Mouse (Mus musculus): ENCODE data around the gene Upk1a. TPM values are rescaled to one million over a fixed set of nuclear protein-coding genes. Genes with fewer than 3 reads are reported as not detected.

The Upk1a gene
- polyA plus RNA-seq, 2 experiments: 1.2 to 5.7 TPM

DNA sequence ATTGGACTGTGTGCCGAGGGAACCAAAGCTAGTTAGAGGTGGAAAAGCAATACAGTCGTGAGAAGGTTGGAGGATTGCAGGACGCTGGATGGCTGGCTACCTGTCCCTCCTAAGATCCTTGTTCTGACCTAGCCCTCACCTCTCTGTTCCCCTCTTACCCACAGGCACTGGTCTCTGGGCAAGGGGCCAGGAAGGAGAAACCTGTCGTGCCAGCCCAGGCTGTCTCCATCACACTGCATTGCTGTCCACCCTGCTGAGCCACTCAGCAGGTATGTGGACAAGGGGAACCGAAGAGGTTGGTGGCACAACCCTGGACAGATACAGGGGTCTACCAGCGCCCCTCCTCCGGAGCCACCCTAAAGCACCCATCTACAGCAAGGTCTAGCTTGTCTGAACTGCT, 12.0 kb downstream of the Upk1a start:
- no peaks in the 10 kb centered on the region for H3K9me3 ChIP-seq (ENCODE audit: control insufficient read depth, low read length)
- 74% methylated on average over 7 of the region's 7 CpGs for WGBS
- H3K36me3 ChIP-seq (ENCODE audit: control insufficient read depth, insufficient read depth, low read length): no peaks in the 10 kb centered on the region
- H3K4me1 ChIP-seq (ENCODE audit: control insufficient read depth, insufficient read depth, low read length): no peaks in the 10 kb centered on the region
- no peaks in the 10 kb centered on the region for H3K27me3 ChIP-seq (ENCODE audit: control insufficient read depth, insufficient read depth, low read length)
- no peak overlapping the region for H3K4me2 ChIP-seq (replicated peaks; ENCODE audit: low read depth, low read length, severe bottlenecking)
- no peak overlapping the region for H3K4me3 ChIP-seq (replicated peaks; ENCODE audit: low read length)
- DNase-seq (ENCODE audit: low spot score): no peak
- no peak overlapping the region for H3K27ac ChIP-seq (replicated peaks; ENCODE audit: low read depth, low read length)
- ATAC-seq (ENCODE audit: low FRiP score, low read depth): no peak
- TF ChIP-seq POLR2A (IDR thresholded peaks at IDR 0.05; ENCODE audit: borderline replicate concordance, extremely low read depth, insufficient read depth, insufficient read length): no peak
- no peak overlapping the region for H3K9ac ChIP-seq (ENCODE audit: low read depth, low read length, severe bottlenecking)

DNA sequence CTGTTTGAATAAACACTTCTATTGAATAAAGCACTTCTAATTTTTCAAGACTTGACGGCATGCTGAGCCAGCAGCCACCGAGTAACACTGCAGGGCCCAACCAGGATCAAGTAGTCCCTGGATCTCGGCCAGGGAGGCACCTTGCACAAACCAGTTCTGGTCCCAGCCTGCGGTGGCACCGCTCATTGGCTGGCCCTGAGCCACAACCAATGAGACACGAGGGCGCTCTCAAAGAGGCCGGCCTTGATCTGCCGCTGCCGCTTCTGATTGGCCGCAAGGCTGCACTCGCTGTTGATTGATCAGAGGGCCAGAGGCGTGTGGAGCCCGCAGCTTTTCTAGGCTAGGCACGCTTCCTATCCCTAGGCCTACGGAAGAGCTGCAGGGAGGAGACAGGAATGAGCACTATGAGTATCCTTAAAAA, 12.7 kb downstream of the Upk1a start:
- Histone ChIP-seq H3K9ac (ENCODE audit: low read depth, low read length, severe bottlenecking) (no peak overlapping the region), H3K9me3 (ENCODE audit: control insufficient read depth, low read length) (no peaks in the 10 kb centered on the region), H3K27me3 (ENCODE audit: control insufficient read depth, insufficient read depth, low read length) (no peaks in the 10 kb centered on the region), H3K4me3 (replicated peaks; ENCODE audit: low read length) (no peak overlapping the region), H3K4me1 (ENCODE audit: control insufficient read depth, insufficient read depth, low read length) (no peaks in the 10 kb centered on the region), H3K27ac (replicated peaks; ENCODE audit: low read depth, low read length) (no peak overlapping the region), H3K4me2 (replicated peaks; ENCODE audit: low read depth, low read length, severe bottlenecking) (no peak overlapping the region), H3K36me3 (ENCODE audit: control insufficient read depth, insufficient read depth, low read length) (no peaks in the 10 kb centered on the region)
- 4% methylated on average over 16 of the region's 16 CpGs for WGBS
- ATAC-seq (ENCODE audit: low FRiP score, low read depth) (peak; percentile 93), DNase-seq (ENCODE audit: low spot score) (peak; percentile 91)
- TF ChIP-seq POLR2A (IDR thresholded peaks at IDR 0.05; ENCODE audit: borderline replicate concordance, extremely low read depth, insufficient read depth, insufficient read length): no peak

DNA sequence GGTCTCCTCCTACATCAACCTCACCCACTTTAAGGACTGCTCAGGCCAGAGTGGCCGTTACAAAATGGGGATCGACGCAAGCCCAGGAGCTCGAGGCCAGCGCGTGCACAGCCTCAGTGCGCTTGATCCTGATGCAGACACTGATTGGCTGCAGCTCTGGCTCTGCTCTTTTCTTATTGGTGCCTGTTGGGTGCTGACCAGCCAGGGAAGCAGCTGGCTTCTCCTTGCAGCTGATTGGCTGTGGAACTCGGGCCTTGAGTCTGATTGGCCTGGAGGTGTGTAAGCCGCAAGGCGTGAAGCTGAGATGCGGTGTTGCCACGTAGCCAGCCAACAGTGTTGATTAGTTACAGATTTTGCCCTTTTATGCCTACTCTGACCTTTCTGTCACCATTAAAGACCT, 13.9 kb downstream of the Upk1a start, which contains the start of gene Zbtb32:
Gene Zbtb32, minus strand, starts transcription at position 124 of the 400 bp plus-strand sequence.
- Histone ChIP-seq H3K36me3 (ENCODE audit: control insufficient read depth, insufficient read depth, low read length) (no peaks in the 10 kb centered on the region), H3K4me3 (replicated peaks; ENCODE audit: low read length) (no peak within 1 kb of the TSS), H3K4me1 (ENCODE audit: control insufficient read depth, insufficient read depth, low read length) (no peaks in the 10 kb centered on the region), H3K27ac (replicated peaks; ENCODE audit: low read depth, low read length) (no peak within 1 kb of the TSS), H3K27me3 (ENCODE audit: control insufficient read depth, insufficient read depth, low read length) (no peaks in the 10 kb centered on the region), H3K9me3 (ENCODE audit: control insufficient read depth, low read length) (no peaks in the 10 kb centered on the region), H3K4me2 (replicated peaks; ENCODE audit: low read depth, low read length, severe bottlenecking) (no peak within 1 kb of the TSS), H3K9ac (ENCODE audit: low read depth, low read length, severe bottlenecking) (no peak within 1 kb of the TSS)
- no peak for TF ChIP-seq POLR2A (IDR thresholded peaks at IDR 0.05; ENCODE audit: borderline replicate concordance, extremely low read depth, insufficient read depth, insufficient read length)
- ATAC-seq (ENCODE audit: low FRiP score, low read depth) (no peak), DNase-seq (ENCODE audit: low spot score) (no peak)
- 88% methylated on average over 12 of the region's 12 CpGs for WGBS

DNA sequence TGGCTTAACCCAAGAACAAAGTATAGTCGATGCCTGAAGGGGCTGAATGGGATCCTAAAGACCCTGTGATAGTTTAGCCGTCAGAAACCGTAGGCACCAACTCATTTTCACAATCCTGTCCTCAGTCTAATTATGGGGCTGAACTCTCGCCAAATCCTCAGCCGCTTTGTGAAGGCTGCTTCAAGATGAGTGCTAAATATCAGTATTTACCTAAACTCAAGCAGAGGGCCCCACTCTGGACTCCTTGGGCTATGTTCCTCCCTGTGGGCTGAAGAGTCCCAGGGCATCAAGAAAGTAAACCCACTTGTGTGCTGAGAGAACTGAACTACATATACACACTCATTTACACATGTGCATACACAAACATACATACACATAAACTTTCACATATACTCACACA, 15.8 kb downstream of the Upk1a start:
- ATAC-seq (ENCODE audit: low FRiP score, low read depth): no peak
- no peak overlapping the region for H3K27ac ChIP-seq (replicated peaks; ENCODE audit: low read depth, low read length)
- no peak overlapping the region for H3K4me3 ChIP-seq (replicated peaks; ENCODE audit: low read length)
- TF ChIP-seq POLR2A (IDR thresholded peaks at IDR 0.05; ENCODE audit: borderline replicate concordance, extremely low read depth, insufficient read depth, insufficient read length): no peak
- H3K4me2 ChIP-seq (replicated peaks; ENCODE audit: low read depth, low read length, severe bottlenecking): no peak overlapping the region
- H3K27me3 ChIP-seq (ENCODE audit: control insufficient read depth, insufficient read depth, low read length): no peaks in the 10 kb centered on the region
- H3K36me3 ChIP-seq (ENCODE audit: control insufficient read depth, insufficient read depth, low read length): no peaks in the 10 kb centered on the region
- no peaks in the 10 kb centered on the region for H3K4me1 ChIP-seq (ENCODE audit: control insufficient read depth, insufficient read depth, low read length)
- WGBS: 68% methylated on average over 5 of the region's 5 CpGs
- no peak for DNase-seq (ENCODE audit: low spot score)
- no peaks in the 10 kb centered on the region for H3K9me3 ChIP-seq (ENCODE audit: control insufficient read depth, low read length)
- no peak overlapping the region for H3K9ac ChIP-seq (ENCODE audit: low read depth, low read length, severe bottlenecking)

DNA sequence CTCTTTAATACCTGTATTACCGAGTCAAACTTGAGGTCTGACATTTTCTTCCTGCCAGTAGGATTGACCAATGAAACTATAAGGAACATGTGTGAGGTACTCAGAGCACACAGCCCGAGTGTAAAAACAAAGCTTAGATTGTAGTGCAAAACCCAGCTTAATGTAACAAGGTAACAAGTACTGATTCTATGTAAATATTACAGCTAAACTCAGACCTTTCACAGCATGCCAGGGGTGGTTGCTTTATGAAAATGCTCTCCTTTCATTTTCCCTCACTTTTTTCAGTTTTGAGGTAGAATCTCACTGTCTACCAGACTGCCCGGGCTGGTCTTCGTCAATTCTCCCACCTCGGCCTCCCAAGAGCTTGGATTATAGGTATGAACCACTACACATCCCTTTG, 16.6 kb downstream of the Upk1a start:
- no peaks in the 10 kb centered on the region for H3K27me3 ChIP-seq (ENCODE audit: control insufficient read depth, insufficient read depth, low read length)
- H3K4me2 ChIP-seq (replicated peaks; ENCODE audit: low read depth, low read length, severe bottlenecking): no peak overlapping the region
- TF ChIP-seq POLR2A (IDR thresholded peaks at IDR 0.05; ENCODE audit: borderline replicate concordance, extremely low read depth, insufficient read depth, insufficient read length): no peak
- no peaks in the 10 kb centered on the region for H3K9me3 ChIP-seq (ENCODE audit: control insufficient read depth, low read length)
- H3K9ac ChIP-seq (ENCODE audit: low read depth, low read length, severe bottlenecking): no peak overlapping the region
- H3K4me3 ChIP-seq (replicated peaks; ENCODE audit: low read length): no peak overlapping the region
- H3K27ac ChIP-seq (replicated peaks; ENCODE audit: low read depth, low read length): no peak overlapping the region
- no peaks in the 10 kb centered on the region for H3K36me3 ChIP-seq (ENCODE audit: control insufficient read depth, insufficient read depth, low read length)
- 66% methylated on average over 5 of the region's 5 CpGs for WGBS
- ATAC-seq (ENCODE audit: low FRiP score, low read depth) (no peak), DNase-seq (ENCODE audit: low spot score) (no peak)
- no peaks in the 10 kb centered on the region for H3K4me1 ChIP-seq (ENCODE audit: control insufficient read depth, insufficient read depth, low read length)

DNA sequence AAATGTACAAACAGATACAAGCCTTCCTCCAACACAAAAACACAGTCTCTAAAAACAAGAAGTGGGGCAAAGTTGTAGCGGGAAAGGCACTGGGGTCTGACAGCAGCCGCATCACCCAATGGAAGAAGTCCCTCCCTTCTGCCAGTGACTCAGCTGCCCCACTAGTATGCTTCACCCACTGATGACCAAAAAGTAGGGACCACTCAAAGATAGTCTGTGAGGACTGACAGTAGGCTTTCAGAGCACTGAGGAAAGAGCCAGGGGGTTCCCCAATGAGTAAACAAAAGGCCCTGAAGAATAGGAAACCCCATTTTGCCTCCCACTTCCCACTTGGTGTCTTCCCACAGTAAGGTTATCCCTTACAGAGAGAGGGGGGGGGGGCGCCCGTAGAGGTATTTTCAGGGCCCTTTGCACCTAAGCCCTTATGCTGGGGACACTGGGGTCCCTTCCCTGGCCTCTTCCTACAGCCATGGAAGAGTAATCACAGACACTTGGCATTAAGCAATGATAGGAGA, 18.1 kb downstream of the Upk1a start:
- Histone ChIP-seq H3K9me3 (ENCODE audit: control insufficient read depth, low read length) (no peaks in the 10 kb centered on the region), H3K36me3 (ENCODE audit: control insufficient read depth, insufficient read depth, low read length) (no peaks in the 10 kb centered on the region), H3K9ac (ENCODE audit: low read depth, low read length, severe bottlenecking) (no peak overlapping the region), H3K27me3 (ENCODE audit: control insufficient read depth, insufficient read depth, low read length) (no peaks in the 10 kb centered on the region), H3K4me3 (replicated peaks; ENCODE audit: low read length) (no peak overlapping the region), H3K27ac (replicated peaks; ENCODE audit: low read depth, low read length) (no peak overlapping the region), H3K4me2 (replicated peaks; ENCODE audit: low read depth, low read length, severe bottlenecking) (no peak overlapping the region), H3K4me1 (ENCODE audit: control insufficient read depth, insufficient read depth, low read length) (peaks cover 3% of the 10 kb centered on the region; the same call in 1 of the 2 replicates)
- 66% methylated on average over 4 of the region's 4 CpGs for WGBS
- DNase-seq (ENCODE audit: low spot score): no peak
- TF ChIP-seq POLR2A (IDR thresholded peaks at IDR 0.05; ENCODE audit: borderline replicate concordance, extremely low read depth, insufficient read depth, insufficient read length): no peak
- ATAC-seq (ENCODE audit: low FRiP score, low read depth): no peak

Data from limb, embryonic 14.5 days (tissue).